Mouse (Mus musculus) heart, embryonic 15.5 days (tissue): ENCODE results near the gene Ptges3. TPM values are rescaled to one million over a fixed set of nuclear protein-coding genes. Genes with fewer than 3 reads are reported as not detected.
A peak's percentile ranks its signal among the peaks of the same experiment; 100 is the strongest.
"Not testable (repeated sequence)": the region's sequence is repeated elsewhere in the genome, so short reads cannot be mapped to it uniquely, and the experiment has no call there.

Experiments
- ATAC-seq: fragments of 200-750 bp; cut with Nextera tagmentation; replicated peaks from 2 replicates; pipeline ENCODE4 v1.8.0; 2017; ENCODE audit warnings: low read depth, moderate TSS enrichment; ENCODE audit not compliant: insufficient number of reproducible peaks, insufficient read depth, low FRiP score
- H3K27ac ChIP-seq: fragments of 300-500 bp; sonication (generic); 2 replicates; pipeline ENCODE4 v1.5.1; 2015; ENCODE audit warnings: mild to moderate bottlenecking, inconsistent platforms
- H3K27me3 ChIP-seq: fragments of 300-500 bp; sonication (generic); 2 replicates; pipeline ENCODE4 v1.6.1; 2015; ENCODE audit warnings: inconsistent platforms
- H3K36me3 ChIP-seq: fragments of 300-500 bp; sonication (generic); 2 replicates; pipeline ENCODE4 v1.6.1; 2015; ENCODE audit warnings: mild to moderate bottlenecking, inconsistent platforms
- H3K4me1 ChIP-seq: fragments of 300-500 bp; sonication (generic); replicated peaks from 2 replicates; pipeline ENCODE4 v1.6.1; 2015; ENCODE audit warnings: inconsistent platforms
- H3K4me2 ChIP-seq: fragments of 300-500 bp; sonication (generic); 2 replicates; pipeline ENCODE4 v1.6.1; 2015; ENCODE audit warnings: inconsistent platforms, mild to moderate bottlenecking, moderate library complexity
- H3K4me3 ChIP-seq: fragments of 300-500 bp; sonication (generic); 2 replicates; pipeline ENCODE4 v1.5.1; 2015; ENCODE audit warnings: mild to moderate bottlenecking, inconsistent platforms
- H3K9ac ChIP-seq: fragments of 300-500 bp; sonication (generic); 2 replicates; pipeline ENCODE4 v1.6.1; 2015; ENCODE audit warnings: mild to moderate bottlenecking, inconsistent platforms
- H3K9me3 ChIP-seq: fragments of 300-500 bp; sonication (generic); replicated peaks from 2 replicates; pipeline ENCODE4 v1.6.1; 2016; ENCODE audit warnings: inconsistent platforms
- WGBS: fragments of 180-500 bp; shearing (Covaris S2); methylation state at CpG from one replicate; pipeline ENCODE4 v1.1.7; 2015; ENCODE audit warnings: mixed read lengths; 5-methylcytosine and 5-hydroxymethylcytosine counted together
- polyA plus RNA-seq: library from polyadenylated mRNA; unstranded; fragments of >200 nt; fragmentation: Nextera tagmentation; extraction: Ambion mirVana; gene quantifications from 2 replicates; pipeline ENCODE4 v1.2.1, GENCODE M21; 2015

Gene Ptges3
- polyA plus RNA-seq, 1 experiment from 2014 or later, result 292 TPM

GRCm38 (mm10) chr10:128083688-128084087 lies 24.9 kb downstream of the Ptges3 start:
- under 1% methylated on average over 22 of the region's 22 CpGs for WGBS
- H3K9me3 ChIP-seq, result no peaks in the 10 kb centered on the region
- H3K27me3 ChIP-seq, result no peaks in the 10 kb centered on the region
- H3K4me1 ChIP-seq, result peaks cover 30% of the 10 kb centered on the region
- peak overlapping the region; percentile 87 for H3K27ac ChIP-seq
- peak overlapping the region; percentile 79 for H3K4me3 ChIP-seq
- peak overlapping the region; percentile 95 for H3K9ac ChIP-seq
- ATAC-seq, result 0 out of 2 replicates have a peak, but pooled peaks have one; percentile 1
- H3K36me3 ChIP-seq, result peaks cover 39% of the 10 kb centered on the region
- H3K4me2 ChIP-seq, result peak overlapping the region; percentile 67

GRCm38 (mm10) chr10:128084160-128084559 lies 25.4 kb downstream of the Ptges3 start:
- 4% methylated on average over 3 of the region's 3 CpGs for WGBS
- H3K36me3 ChIP-seq, result peaks cover 44% of the 10 kb centered on the region
- no peak for ATAC-seq

GRCm38 (mm10) chr10:128086391-128086790 lies 27.6 kb downstream of the Ptges3 start:
- H3K4me3 ChIP-seq, result peak overlapping the region; percentile 79; the same call in 1 of the 2 replicates
- H3K4me1 ChIP-seq, result peaks cover 49% of the 10 kb centered on the region
- H3K36me3 ChIP-seq, result peaks cover 59% of the 10 kb centered on the region
- no peaks in the 10 kb centered on the region for H3K9me3 ChIP-seq
- H3K27ac ChIP-seq, result no peak overlapping the region
- H3K9ac ChIP-seq, result no peak overlapping the region
- H3K27me3 ChIP-seq, result no peaks in the 10 kb centered on the region
- H3K4me2 ChIP-seq, result peak overlapping the region; percentile 67; the same call in 1 of the 2 replicates
- no peak for ATAC-seq
- 75% methylated on average over 6 of the region's 6 CpGs for WGBS

More at GRCm38 (mm10) chr10:128084160-128084559, 25.4 kb downstream of the Ptges3 start:
- H3K4me3 ChIP-seq, result peak overlapping the region; percentile 79
- H3K4me2 ChIP-seq, result peak overlapping the region; percentile 67
- H3K9ac ChIP-seq, result peak overlapping the region; percentile 95
- no peaks in the 10 kb centered on the region for H3K27me3 ChIP-seq
- H3K27ac ChIP-seq, result peak overlapping the region; percentile 87
- peaks cover 31% of the 10 kb centered on the region for H3K4me1 ChIP-seq
- no peaks in the 10 kb centered on the region for H3K9me3 ChIP-seq

- 55% methylated on average over 2 of the region's 2 CpGs for WGBS
- peaks cover 50% of the 10 kb centered on the region for H3K4me1 ChIP-seq
- H3K4me2 ChIP-seq, H3K4me3 ChIP-seq, H3K27me3 ChIP-seq, H3K9me3 ChIP-seq, H3K9ac ChIP-seq, H3K27ac ChIP-seq, ATAC-seq: not testable (repeated sequence)
- peaks cover 59% of the 10 kb centered on the region for H3K36me3 ChIP-seq
These were observed 28.5 kb downstream of the Ptges3 start for GRCm38 (mm10) chr10:128087216-128087615.

GRCm38 (mm10) chr10:128088181-128088580 lies 29.4 kb downstream of the Ptges3 start:
- Histone ChIP-seq H3K4me3 (no peak overlapping the region), H3K9me3 (no peaks in the 10 kb centered on the region), H3K4me2 (no peak overlapping the region), H3K36me3 (peaks cover 59% of the 10 kb centered on the region), H3K4me1 (peaks cover 50% of the 10 kb centered on the region), H3K27me3 (no peaks in the 10 kb centered on the region), H3K9ac (no peak overlapping the region), H3K27ac (no peak overlapping the region)
- ATAC-seq, result no peak
- WGBS, result 85% methylated on average over 5 of the region's 5 CpGs

GRCm38 (mm10) chr10:128089842-128090241 lies 31.1 kb downstream of the Ptges3 start:
- Histone ChIP-seq H3K9ac (no peak overlapping the region), H3K36me3 (peaks cover 57% of the 10 kb centered on the region), H3K9me3 (no peaks in the 10 kb centered on the region), H3K27me3 (no peaks in the 10 kb centered on the region), H3K4me3 (no peak overlapping the region), H3K4me2 (no peak overlapping the region), H3K27ac (no peak overlapping the region; the same call in 1 of the 2 replicates), H3K4me1 (peaks cover 63% of the 10 kb centered on the region)
- ATAC-seq, result no peak
- 23% methylated on average over 5 of the region's 5 CpGs for WGBS

- WGBS, result 5% methylated on average over 14 of the region's 14 CpGs
- Histone ChIP-seq H3K27ac (peak overlapping the region; percentile 99), H3K4me1 (peaks cover 61% of the 10 kb centered on the region), H3K9ac (peak overlapping the region; percentile 93), H3K9me3 (no peaks in the 10 kb centered on the region), H3K27me3 (no peaks in the 10 kb centered on the region), H3K4me2 (peak overlapping the region; percentile 86), H3K4me3 (peak overlapping the region; percentile 90), H3K36me3 (peaks cover 46% of the 10 kb centered on the region)
- ATAC-seq, result peak; percentile 51
These were observed 32.2 kb downstream of the Ptges3 start for GRCm38 (mm10) chr10:128090651-128091563.

GRCm38 (mm10) chr10:128091564-128092505 lies 33.1 kb downstream of the Ptges3 start, which contains the start of gene Baz2a:
Gene Baz2a (plus strand): TSS chr10:128091577.
- Histone ChIP-seq H3K9me3 (no peaks in the 10 kb centered on the region), H3K27me3 (no peaks in the 10 kb centered on the region), H3K4me3 (peak within 1 kb of the TSS; percentile 90), H3K9ac (peak within 1 kb of the TSS; percentile 93), H3K36me3 (peaks cover 37% of the 10 kb centered on the region), H3K4me2 (peak within 1 kb of the TSS; percentile 86), H3K27ac (peak within 1 kb of the TSS; percentile 99), H3K4me1 (peaks cover 61% of the 10 kb centered on the region)
- 1% methylated on average over 20 of the region's 20 CpGs for WGBS
- ATAC-seq, result no peak; the same call in 1 of the 2 replicates

GRCm38 (mm10) chr10:128092506-128093495 lies 34.0 kb downstream of the Ptges3 start:
- Histone ChIP-seq H3K9ac (peak overlapping the region; percentile 93), H3K9me3 (no peaks in the 10 kb centered on the region), H3K4me3 (peak overlapping the region; percentile 90), H3K36me3 (peaks cover 28% of the 10 kb centered on the region), H3K4me2 (peak overlapping the region; percentile 86), H3K27ac (peak overlapping the region; percentile 99), H3K4me1 (peaks cover 61% of the 10 kb centered on the region), H3K27me3 (no peaks in the 10 kb centered on the region)
- ATAC-seq, result peak; percentile 69
- WGBS, result under 1% methylated on average over 84 of the region's 88 CpGs
